Mouse (Mus musculus) brain, embryonic 14.5 days (tissue): ENCODE measurements at regions not wholly inside any gene's neighbourhood (a gene's known extent, or its start where the extent isn't known, plus 50 kb on each side); places are given as distances from the start of the nearest gene placed in this dataset.

Experiments used
- CTCF ChIP-seq: fragments of 200-500 bp; IDR thresholded peaks from 2 replicates; pipeline ENCODE4 v1.5.1; 2012; ENCODE audit warnings: inconsistent platforms, mild to moderate bottlenecking, moderate library complexity, borderline replicate concordance; ENCODE audit not compliant: insufficient read depth, insufficient read length; ENCODE audit errors: extremely low read depth
- POLR2A ChIP-seq: fragments of 200-500 bp; IDR thresholded peaks from 2 replicates; pipeline ENCODE4 v1.6.1; 2012; ENCODE audit warnings: mild to moderate bottlenecking, inconsistent platforms, borderline replicate concordance; ENCODE audit not compliant: poor library complexity, insufficient read depth, insufficient read length, severe bottlenecking; ENCODE audit errors: extremely low read depth

GRCm38 (mm10) chr12:109393795-109394194, 58.8 kb upstream of the Dlk1 start:
- TF ChIP-seq CTCF: peak; percentile 81
- no peak for TF ChIP-seq POLR2A
